Mouse (Mus musculus) erythroblast, embryonic 14.5 days (primary cell): ENCODE results near the gene Tpcn1. TPM values are rescaled to one million over a fixed set of nuclear protein-coding genes. Genes with fewer than 3 reads are reported as not detected.

Experiments used
- H3K27me3 ChIP-seq: 2 replicates; pipeline ENCODE4 v1.6.1; 2012; ENCODE audit warnings: inconsistent platforms; ENCODE audit not compliant: control insufficient read depth
- H3K36me3 ChIP-seq: 2 replicates; pipeline ENCODE4 v1.6.1; 2012; ENCODE audit warnings: mild to moderate bottlenecking, inconsistent platforms; ENCODE audit not compliant: control insufficient read depth
- H3K4me1 ChIP-seq: 2 replicates; pipeline ENCODE4 v1.6.1; 2012; ENCODE audit warnings: inconsistent platforms; ENCODE audit not compliant: control insufficient read depth
- H3K4me3 ChIP-seq: replicated peaks from 2 replicates; pipeline ENCODE3; 2012; ENCODE audit warnings: moderate library complexity, mild to moderate bottlenecking, inconsistent platforms
- H3K9me3 ChIP-seq: 2 replicates; pipeline ENCODE4 v1.6.1; 2012; ENCODE audit warnings: low read length, inconsistent platforms, mixed read lengths; ENCODE audit not compliant: control insufficient read depth
- GATA1 ChIP-seq: IDR thresholded peaks from 2 replicates; pipeline ENCODE4 v1.6.1; 2012; ENCODE audit warnings: low read length, inconsistent platforms, mixed read lengths
- TAL1 ChIP-seq: IDR thresholded peaks from 3 replicates; pipeline ENCODE4 v1.6.1; 2012; ENCODE audit warnings: low read length, inconsistent platforms, mixed read lengths
- polyA plus RNA-seq: library from polyadenylated mRNA; stranded (reverse); fragments of >175 nt; gene quantifications from 2 replicates; pipeline ENCODE4 v1.2.3, GENCODE M21; 2012

Gene Tpcn1
- polyA plus RNA-seq, 1 experiment = 30.3 TPM

DNA sequence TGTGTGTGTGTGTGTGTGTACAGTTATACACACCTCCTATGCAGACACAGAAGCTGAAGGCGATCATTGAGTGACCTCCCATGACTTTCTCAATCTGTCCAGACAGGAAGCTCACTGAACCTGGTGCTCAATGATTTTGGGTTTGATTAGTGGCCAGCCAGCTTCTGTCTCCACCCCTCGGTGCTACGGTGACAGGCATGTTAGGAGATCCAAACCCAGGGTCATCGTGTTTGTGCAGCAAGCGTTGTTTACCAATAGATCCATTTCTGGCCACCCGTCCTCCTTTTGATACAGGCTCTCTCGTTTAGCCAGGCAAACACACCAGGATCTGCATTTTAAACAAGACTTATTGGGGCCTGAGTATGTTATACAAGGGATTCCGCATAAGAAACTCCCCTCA is 56.8 kb downstream of the Tpcn1 start:
- no peak overlapping the region for H3K4me3 ChIP-seq
- H3K9me3 ChIP-seq = no peaks in the 10 kb centered on the region
- no peak for TF ChIP-seq GATA1
- no peak for TF ChIP-seq TAL1
- no peaks in the 10 kb centered on the region for H3K27me3 ChIP-seq
- H3K36me3 ChIP-seq = peaks cover 41% of the 10 kb centered on the region
- H3K4me1 ChIP-seq = peaks cover 1% of the 10 kb centered on the region; the same call in 1 of the 2 replicates

DNA sequence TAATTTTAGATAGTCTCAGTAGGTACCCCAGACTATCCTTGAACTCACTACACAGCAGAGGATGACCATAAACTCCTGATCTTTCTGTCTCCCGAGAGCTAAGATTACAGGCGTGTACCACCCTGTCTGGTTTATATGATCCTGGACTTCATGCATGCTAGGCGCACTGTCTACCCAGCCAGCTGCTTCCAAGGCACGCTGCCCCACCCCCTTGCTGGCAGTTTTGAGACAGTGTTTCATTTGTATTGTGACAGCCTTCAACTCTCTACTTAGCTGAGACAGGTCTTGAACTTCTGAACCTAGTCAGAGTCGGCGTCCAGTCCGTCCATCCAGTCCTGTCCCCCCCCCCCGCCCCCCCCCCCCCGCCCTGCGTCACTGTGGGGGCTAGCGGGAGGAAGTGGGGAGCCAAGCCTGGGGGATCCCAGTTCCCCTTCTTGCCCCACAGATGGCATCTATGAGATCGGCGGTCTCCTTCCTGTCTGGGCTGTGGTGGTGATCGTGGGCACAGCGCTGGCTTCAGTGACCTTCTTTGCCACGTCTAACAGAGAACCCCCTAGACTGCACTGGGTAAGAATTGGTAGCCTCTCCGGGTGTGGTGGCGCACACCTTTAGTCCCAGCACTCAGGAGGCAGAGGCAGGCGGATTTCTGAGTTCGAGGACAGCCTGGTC is 61.0 kb downstream of the Tpcn1 start:
- no peak for TF ChIP-seq TAL1
- no peak for TF ChIP-seq GATA1
- peaks cover 20% of the 10 kb centered on the region for H3K36me3 ChIP-seq
- H3K4me1 ChIP-seq = peaks cover 33% of the 10 kb centered on the region

DNA sequence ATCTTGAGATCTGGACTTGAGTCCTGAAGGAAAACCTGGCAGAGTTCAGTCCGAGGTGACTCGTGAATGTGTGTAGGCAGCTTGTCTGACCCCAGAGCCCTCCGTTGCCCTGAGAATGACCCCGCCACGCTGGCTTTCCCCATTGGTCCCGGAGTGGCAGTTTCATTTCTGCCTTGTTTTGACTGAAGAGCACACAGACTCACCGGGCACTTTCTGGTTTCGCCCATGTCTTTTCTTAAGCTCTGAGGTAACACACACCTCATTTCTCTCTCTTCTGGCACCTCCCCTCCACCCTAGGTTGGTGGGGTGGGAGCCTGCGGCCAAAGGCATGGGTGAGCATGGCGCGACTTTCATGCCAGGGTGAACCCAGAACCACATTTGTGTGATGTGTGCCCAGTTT is 62.2 kb downstream of the Tpcn1 start:
- H3K4me1 ChIP-seq = peaks cover 33% of the 10 kb centered on the region
- H3K9me3 ChIP-seq = peaks cover 4% of the 10 kb centered on the region
- no peak for TF ChIP-seq TAL1
- TF ChIP-seq GATA1 = no peak
- H3K36me3 ChIP-seq = peaks cover 26% of the 10 kb centered on the region
- H3K4me3 ChIP-seq = no peak overlapping the region
- no peaks in the 10 kb centered on the region for H3K27me3 ChIP-seq

More for the DNA sequence above, 61.0 kb downstream of the Tpcn1 start:
- no peak overlapping the region for H3K4me3 ChIP-seq
- peaks cover 4% of the 10 kb centered on the region for H3K9me3 ChIP-seq
- H3K27me3 ChIP-seq = no peaks in the 10 kb centered on the region

DNA sequence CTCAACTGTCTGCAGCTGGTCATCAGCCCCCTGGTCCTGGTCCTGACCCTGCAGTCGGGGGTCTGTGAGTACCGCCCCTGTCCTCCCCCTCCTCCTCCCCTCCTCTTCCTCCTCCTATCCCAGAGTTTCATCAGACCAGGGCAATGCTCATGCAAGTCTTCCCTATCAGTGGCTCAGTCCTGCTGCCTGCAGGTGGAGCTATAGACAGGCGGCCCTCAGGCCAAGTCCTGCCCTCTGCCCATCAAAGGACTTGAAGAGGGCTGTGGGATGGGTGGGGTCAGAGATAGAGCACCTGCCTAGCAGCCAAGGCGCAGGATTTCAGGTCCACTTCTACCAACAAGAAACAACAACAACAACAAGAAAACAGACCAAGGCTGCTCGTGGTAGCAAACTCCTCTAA is 62.7 kb downstream of the Tpcn1 start:
- H3K4me3 ChIP-seq = no peak overlapping the region
- TF ChIP-seq TAL1 (no peak), GATA1 (no peak)
- H3K27me3 ChIP-seq = no peaks in the 10 kb centered on the region
- H3K36me3 ChIP-seq = peaks cover 27% of the 10 kb centered on the region
- peaks cover 33% of the 10 kb centered on the region for H3K4me1 ChIP-seq
- peaks cover 4% of the 10 kb centered on the region for H3K9me3 ChIP-seq

DNA sequence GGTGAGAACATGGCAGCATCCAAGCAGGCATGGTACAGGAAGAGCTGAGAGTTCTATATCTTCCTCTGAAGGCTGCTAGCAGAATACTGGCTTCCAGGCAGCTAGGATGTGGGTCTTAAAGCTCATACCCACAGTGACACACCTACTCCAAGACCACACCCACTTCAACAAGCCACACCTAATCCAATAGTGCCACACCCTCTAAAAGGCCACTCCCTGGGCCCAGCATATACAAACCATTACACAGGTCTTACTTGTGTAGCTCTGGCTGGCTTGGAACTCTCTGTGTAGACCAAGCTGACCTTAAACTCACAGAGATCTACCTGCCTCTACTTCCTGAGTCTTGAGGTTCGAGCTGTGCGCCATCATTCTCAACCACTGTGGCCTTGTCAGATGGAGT is 63.7 kb downstream of the Tpcn1 start:
- no peak overlapping the region for H3K4me3 ChIP-seq
- H3K9me3 ChIP-seq = peaks cover 4% of the 10 kb centered on the region
- TF ChIP-seq TAL1 (no peak), GATA1 (no peak)
- no peaks in the 10 kb centered on the region for H3K27me3 ChIP-seq
- peaks cover 29% of the 10 kb centered on the region for H3K36me3 ChIP-seq
- peaks cover 33% of the 10 kb centered on the region for H3K4me1 ChIP-seq

DNA sequence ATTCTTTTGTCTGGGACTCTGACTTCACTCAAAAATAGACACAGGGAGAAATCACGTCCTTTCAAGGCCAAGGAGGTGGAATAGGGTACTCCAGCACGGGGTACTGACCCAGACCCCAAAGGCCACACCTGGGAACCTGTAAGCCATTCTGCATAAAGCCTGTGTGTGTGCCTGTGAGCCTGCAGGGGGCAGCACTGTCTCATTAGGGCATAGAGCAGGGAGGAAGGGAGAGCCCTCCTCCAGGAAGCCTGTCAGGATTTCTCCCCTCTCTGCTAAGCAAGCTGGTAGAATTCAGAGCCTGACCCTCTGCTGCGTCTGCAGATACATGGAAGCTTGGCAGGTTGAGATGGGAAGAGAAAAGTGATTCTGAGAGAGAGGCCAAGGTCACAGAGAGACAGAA is 65.8 kb downstream of the Tpcn1 start:
- Histone ChIP-seq H3K9me3 (peaks cover 4% of the 10 kb centered on the region), H3K4me3 (no peak overlapping the region), H3K27me3 (no peaks in the 10 kb centered on the region), H3K4me1 (peaks cover 33% of the 10 kb centered on the region), H3K36me3 (peaks cover 30% of the 10 kb centered on the region)
- TF ChIP-seq GATA1 (no peak), TAL1 (no peak)

DNA sequence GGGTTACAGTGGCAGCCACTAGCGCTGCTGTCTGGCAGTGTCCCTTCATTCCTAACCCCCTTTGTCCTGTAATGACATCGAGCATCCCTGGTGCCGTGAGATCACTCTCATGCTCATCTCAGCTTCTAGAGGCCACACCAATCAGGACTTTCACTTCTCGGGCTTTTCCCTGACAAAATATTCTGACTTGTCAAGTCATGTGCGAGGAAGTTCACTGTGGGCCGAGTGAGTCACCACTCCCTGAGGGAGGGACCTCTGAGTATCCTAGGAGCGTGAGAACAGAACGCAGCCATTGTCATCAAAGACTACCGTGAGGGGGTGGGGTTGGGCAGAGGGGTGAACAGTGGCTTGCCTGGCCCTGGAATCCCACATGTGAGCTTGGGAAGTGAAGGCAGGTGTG is 70.9 kb downstream of the Tpcn1 start:
- no peaks in the 10 kb centered on the region for H3K9me3 ChIP-seq
- H3K4me3 ChIP-seq = no peak overlapping the region
- peaks cover 19% of the 10 kb centered on the region for H3K4me1 ChIP-seq
- H3K36me3 ChIP-seq = peaks cover 16% of the 10 kb centered on the region; the same call in 1 of the 2 replicates
- TF ChIP-seq TAL1 (no peak), GATA1 (no peak)
- peaks cover 5% of the 10 kb centered on the region for H3K27me3 ChIP-seq

DNA sequence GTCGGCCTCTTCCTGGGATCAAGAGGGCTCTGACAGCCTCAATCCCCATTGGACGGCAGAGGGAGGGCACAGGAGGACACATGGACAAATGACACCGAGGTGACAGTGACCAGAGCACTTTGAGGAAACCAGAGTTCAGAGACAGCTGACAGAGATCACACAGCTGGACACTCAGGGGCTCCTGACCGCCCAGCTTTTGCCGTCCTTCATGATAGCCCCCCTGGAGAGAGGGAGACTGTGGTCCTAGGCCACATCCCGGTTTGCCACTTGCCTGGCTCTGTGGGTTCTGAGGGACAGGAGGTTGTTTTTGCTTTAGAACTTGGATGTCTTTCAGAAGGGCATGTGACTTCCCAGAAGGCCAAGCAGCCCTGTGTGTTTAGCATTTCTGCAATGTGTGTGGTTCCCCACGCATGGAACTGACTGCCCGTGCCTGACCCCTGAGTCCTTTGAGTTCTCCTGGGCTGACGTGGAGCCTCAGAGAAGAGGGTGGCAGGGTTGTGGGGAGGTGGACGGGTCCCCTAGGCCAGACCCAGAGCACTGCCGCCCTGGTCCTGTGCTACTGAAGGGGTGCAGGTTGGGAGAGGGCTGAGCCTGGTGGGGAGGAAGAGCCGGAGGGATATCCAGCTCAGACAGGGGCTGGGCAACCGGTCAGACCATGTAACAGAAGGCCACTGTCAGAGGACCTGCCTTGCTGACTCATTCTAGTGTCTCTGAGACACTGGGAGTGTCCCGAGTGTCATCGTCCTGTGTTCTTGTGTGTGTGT is 72.1 kb downstream of the Tpcn1 start:
- H3K4me1 ChIP-seq = peaks cover 26% of the 10 kb centered on the region
- no peak overlapping the region for H3K4me3 ChIP-seq
- peaks cover 7% of the 10 kb centered on the region; the same call in 1 of the 2 replicates for H3K36me3 ChIP-seq
- peaks cover 15% of the 10 kb centered on the region for H3K27me3 ChIP-seq
- TF ChIP-seq GATA1 (no peak), TAL1 (no peak)
- H3K9me3 ChIP-seq = no peaks in the 10 kb centered on the region

DNA sequence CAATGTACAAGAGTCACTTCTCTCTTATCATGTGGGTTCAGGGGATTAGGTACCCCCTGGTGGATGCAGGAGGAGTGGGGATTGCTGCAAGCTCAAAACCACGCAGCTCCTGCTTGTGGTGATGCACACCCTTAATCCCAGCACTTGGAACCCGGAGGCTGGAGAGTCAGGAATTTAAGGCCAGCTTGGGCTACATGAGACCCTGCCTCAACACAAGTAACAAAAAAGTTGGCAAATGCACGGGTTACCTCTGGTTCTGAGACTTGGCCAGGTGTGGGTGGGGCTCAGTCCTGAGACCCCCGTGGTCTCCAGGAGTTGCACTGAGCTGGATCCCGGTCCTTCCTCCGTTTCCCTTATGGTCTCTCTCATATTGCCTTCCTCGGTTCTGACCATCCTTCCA is 73.0 kb downstream of the Tpcn1 start:
- peaks cover 20% of the 10 kb centered on the region for H3K27me3 ChIP-seq
- TF ChIP-seq GATA1 = no peak
- no peak for TF ChIP-seq TAL1
- peaks cover 36% of the 10 kb centered on the region for H3K4me1 ChIP-seq
- no peak overlapping the region for H3K4me3 ChIP-seq
- peaks cover 4% of the 10 kb centered on the region; the same call in 1 of the 2 replicates for H3K9me3 ChIP-seq
- peaks cover 4% of the 10 kb centered on the region; the same call in 1 of the 2 replicates for H3K36me3 ChIP-seq
